Mouse (Mus musculus): ENCODE results near the gene Actn1. TPM values are rescaled to one million over a fixed set of nuclear protein-coding genes. Genes with fewer than 3 reads are reported as not detected.

The Actn1 gene
- polyA plus RNA-seq, 1 experiment from 2014 or later, result 32.5 TPM

DNA sequence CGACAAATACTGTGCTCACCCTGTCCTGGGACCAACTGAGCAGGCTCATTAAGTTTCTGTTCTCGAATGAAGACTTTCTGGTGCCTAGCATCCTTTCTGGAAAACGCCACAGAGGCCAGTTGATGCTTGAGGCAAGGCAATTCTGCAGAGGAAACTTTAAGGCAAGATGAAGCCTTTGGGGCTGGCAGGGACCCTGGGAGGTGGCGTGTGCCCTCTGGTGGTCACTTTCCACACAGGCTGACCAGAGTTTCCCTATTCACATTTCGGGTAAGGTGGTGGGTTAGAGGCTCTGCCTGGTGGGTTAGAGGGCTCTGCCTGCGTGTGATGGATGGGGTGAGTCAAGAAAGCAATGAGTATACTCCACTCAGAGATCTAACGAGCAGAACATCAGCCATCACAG lies 118.7 kb downstream of the Actn1 start:
- ATAC-seq (replicated peaks; ENCODE audit: low FRiP score, low read depth) (0 out of 2 replicates have a peak, but pooled peaks have one; percentile 15), DNase-seq (ENCODE audit: low spot score) (peak; percentile 85)
- no peak overlapping the region for H3K4me2 ChIP-seq (ENCODE audit: low read length)
- WGBS, result 17% methylated on average over 7 of the region's 7 CpGs
- no peak overlapping the region; the same call in 1 of the 2 replicates for H3K27ac ChIP-seq
- H3K36me3 ChIP-seq (ENCODE audit: insufficient read depth, low read length), result no peaks in the 10 kb centered on the region
- TF ChIP-seq CTCF (IDR thresholded peaks at IDR 0.05; ENCODE audit: low read depth), result peak; percentile 97
- no peak overlapping the region for H3K4me3 ChIP-seq (replicated peaks; ENCODE audit: low read depth, low read length)
- no peak overlapping the region for H3K9ac ChIP-seq (ENCODE audit: low read depth, low read length)
- H3K9me3 ChIP-seq (replicated peaks; ENCODE audit: low read length), result no peaks in the 10 kb centered on the region
- no peaks in the 10 kb centered on the region for H3K27me3 ChIP-seq (ENCODE audit: insufficient read depth, low read length)
- no peaks in the 10 kb centered on the region for H3K4me1 ChIP-seq (replicated peaks; ENCODE audit: insufficient read depth, low read length)

GRCm38 (mm10) chr12:80141011-80141410 lies 119.2 kb downstream of the Actn1 start:
- 89% methylated on average over 8 of the region's 8 CpGs for WGBS
- TF ChIP-seq CTCF (IDR thresholded peaks at IDR 0.05; ENCODE audit: low read depth), result no peak

GRCm38 (mm10) chr12:80137744-80138143 lies 122.4 kb downstream of the Actn1 start:
- no peak overlapping the region for H3K27ac ChIP-seq
- H3K9me3 ChIP-seq (replicated peaks; ENCODE audit: low read length), result no peaks in the 10 kb centered on the region
- H3K9ac ChIP-seq (ENCODE audit: low read depth, low read length), result no peak overlapping the region
- H3K36me3 ChIP-seq (ENCODE audit: insufficient read depth, low read length), result no peaks in the 10 kb centered on the region
- H3K27me3 ChIP-seq (ENCODE audit: insufficient read depth, low read length), result no peaks in the 10 kb centered on the region
- no peak overlapping the region for H3K4me2 ChIP-seq (ENCODE audit: low read length)
- H3K4me1 ChIP-seq (replicated peaks; ENCODE audit: insufficient read depth, low read length), result no peaks in the 10 kb centered on the region
- H3K4me3 ChIP-seq (replicated peaks; ENCODE audit: low read depth, low read length), result no peak overlapping the region
- 69% methylated on average over 1 of the region's 1 CpGs for WGBS
- TF ChIP-seq CTCF (IDR thresholded peaks at IDR 0.05; ENCODE audit: low read depth), result no peak
- DNase-seq (ENCODE audit: low spot score), result no peak
- no peak for ATAC-seq (replicated peaks; ENCODE audit: low FRiP score, low read depth)

More at GRCm38 (mm10) chr12:80141011-80141410, 119.2 kb downstream of the Actn1 start:
- Histone ChIP-seq H3K36me3 (ENCODE audit: insufficient read depth, low read length) (no peaks in the 10 kb centered on the region), H3K4me2 (ENCODE audit: low read length) (no peak overlapping the region), H3K27ac (no peak overlapping the region), H3K4me1 (replicated peaks; ENCODE audit: insufficient read depth, low read length) (no peaks in the 10 kb centered on the region), H3K27me3 (ENCODE audit: insufficient read depth, low read length) (no peaks in the 10 kb centered on the region), H3K9me3 (replicated peaks; ENCODE audit: low read length) (no peaks in the 10 kb centered on the region), H3K4me3 (replicated peaks; ENCODE audit: low read depth, low read length) (no peak overlapping the region), H3K9ac (ENCODE audit: low read depth, low read length) (no peak overlapping the region)
- ATAC-seq (replicated peaks; ENCODE audit: low FRiP score, low read depth) (no peak), DNase-seq (ENCODE audit: low spot score) (no peak)

- 77% methylated on average over 6 of the region's 6 CpGs for WGBS
- ATAC-seq (replicated peaks; ENCODE audit: low FRiP score, low read depth) (no peak), DNase-seq (ENCODE audit: low spot score) (no peak)
- no peak overlapping the region for H3K4me3 ChIP-seq (replicated peaks; ENCODE audit: low read depth, low read length)
- H3K9me3 ChIP-seq (replicated peaks; ENCODE audit: low read length), result no peaks in the 10 kb centered on the region
- no peaks in the 10 kb centered on the region for H3K36me3 ChIP-seq (ENCODE audit: insufficient read depth, low read length)
- H3K9ac ChIP-seq (ENCODE audit: low read depth, low read length), result no peak overlapping the region
- TF ChIP-seq CTCF (IDR thresholded peaks at IDR 0.05; ENCODE audit: low read depth), result no peak
- no peaks in the 10 kb centered on the region for H3K4me1 ChIP-seq (replicated peaks; ENCODE audit: insufficient read depth, low read length)
- H3K4me2 ChIP-seq (ENCODE audit: low read length), result no peak overlapping the region
- no peak overlapping the region for H3K27ac ChIP-seq
- no peaks in the 10 kb centered on the region for H3K27me3 ChIP-seq (ENCODE audit: insufficient read depth, low read length)
These were observed 122.9 kb downstream of the Actn1 start for GRCm38 (mm10) chr12:80137246-80137645.

GRCm38 (mm10) chr12:80136264-80136930 lies 123.8 kb downstream of the Actn1 start:
- H3K4me3 ChIP-seq (replicated peaks; ENCODE audit: low read depth, low read length), result no peak overlapping the region
- no peaks in the 10 kb centered on the region for H3K9me3 ChIP-seq (replicated peaks; ENCODE audit: low read length)
- H3K27me3 ChIP-seq (ENCODE audit: insufficient read depth, low read length), result no peaks in the 10 kb centered on the region
- H3K9ac ChIP-seq (ENCODE audit: low read depth, low read length), result no peak overlapping the region
- DNase-seq (ENCODE audit: low spot score) (no peak), ATAC-seq (replicated peaks; ENCODE audit: low FRiP score, low read depth) (no peak)
- no peak overlapping the region for H3K27ac ChIP-seq
- peaks cover 7% of the 10 kb centered on the region for H3K4me1 ChIP-seq (replicated peaks; ENCODE audit: insufficient read depth, low read length)
- no peaks in the 10 kb centered on the region for H3K36me3 ChIP-seq (ENCODE audit: insufficient read depth, low read length)
- no peak overlapping the region for H3K4me2 ChIP-seq (ENCODE audit: low read length)
- TF ChIP-seq CTCF (IDR thresholded peaks at IDR 0.05; ENCODE audit: low read depth), result no peak
- 86% methylated on average over 12 of the region's 12 CpGs for WGBS

DNA sequence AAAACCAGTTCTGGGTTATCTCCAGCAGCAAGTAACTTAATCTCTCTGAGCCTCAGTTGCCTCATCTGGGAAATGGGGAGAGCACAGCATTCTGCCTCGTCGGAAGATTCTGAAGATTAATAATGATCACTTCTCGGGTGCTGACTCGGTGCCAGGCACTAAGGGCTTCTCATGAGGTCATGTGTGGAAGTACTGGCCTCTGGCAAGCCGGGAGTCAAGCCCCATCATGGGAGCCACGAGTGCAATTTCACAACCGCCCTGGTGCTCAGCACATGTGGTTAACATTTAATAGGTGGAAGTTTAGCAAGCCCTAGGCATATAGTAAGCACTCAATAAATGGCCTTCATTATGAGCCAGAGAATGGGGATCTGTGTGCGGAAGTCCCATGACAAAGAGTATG lies 125.0 kb downstream of the Actn1 start:
- TF ChIP-seq CTCF (IDR thresholded peaks at IDR 0.05; ENCODE audit: low read depth), result no peak
- DNase-seq (ENCODE audit: low spot score) (no peak), ATAC-seq (replicated peaks; ENCODE audit: low FRiP score, low read depth) (no peak)
- Histone ChIP-seq H3K27me3 (ENCODE audit: insufficient read depth, low read length) (no peaks in the 10 kb centered on the region), H3K4me1 (replicated peaks; ENCODE audit: insufficient read depth, low read length) (peaks cover 16% of the 10 kb centered on the region), H3K9me3 (replicated peaks; ENCODE audit: low read length) (no peaks in the 10 kb centered on the region), H3K36me3 (ENCODE audit: insufficient read depth, low read length) (no peaks in the 10 kb centered on the region), H3K9ac (ENCODE audit: low read depth, low read length) (no peak overlapping the region), H3K4me3 (replicated peaks; ENCODE audit: low read depth, low read length) (no peak overlapping the region), H3K27ac (no peak overlapping the region), H3K4me2 (ENCODE audit: low read length) (no peak overlapping the region)
- WGBS, result 84% methylated on average over 8 of the region's 8 CpGs
